Mouse (Mus musculus) right cerebral cortex, postnatal 10 days (tissue): ENCODE measurements around the gene Sac3d1.
"Not testable (repeated sequence)": the region's sequence is repeated elsewhere in the genome, so short reads cannot be mapped to it uniquely, and the experiment has no call there.

ENCODE experiments used
- DNase-seq, 2 experiments: peaks; one replicate each; pipeline ENCODE4 v3.0.0; 2021; ENCODE audit warnings: low spot score in 2 of 2

Gene Sac3d1

GRCm38 (mm10) chr19:6117986-6118676 lies at the start of gene Sac3d1:
Sac3d1 (minus strand) TSS chr19:6118650.
- DNase-seq: peak; percentile 94

GRCm38 (mm10) chr19:6166750-6167149 lies 48.3 kb upstream of the Sac3d1 start:
- DNase-seq: no peak

GRCm38 (mm10) chr19:6163872-6164547 lies 45.6 kb upstream of the Sac3d1 start:
- no peak for DNase-seq

GRCm38 (mm10) chr19:6157220-6157619 lies 38.8 kb upstream of the Sac3d1 start:
- DNase-seq: no peak

- no peak for DNase-seq
Measured at GRCm38 (mm10) chr19:6156372-6156771, 37.9 kb upstream of the Sac3d1 start.

- DNase-seq: no peak
Measured at GRCm38 (mm10) chr19:6155174-6155573, 36.7 kb upstream of the Sac3d1 start.

GRCm38 (mm10) chr19:6144842-6145241 lies 26.4 kb upstream of the Sac3d1 start:
- DNase-seq: no peak

GRCm38 (mm10) chr19:6141394-6141749 lies 22.9 kb upstream of the Sac3d1 start, which contains the start of gene Arl2:
Arl2 (minus strand) TSS chr19:6141548.
- peak; percentile 91 for DNase-seq

- DNase-seq: peak; percentile 95
Measured at GRCm38 (mm10) chr19:6140678-6141393, 22.4 kb upstream of the Sac3d1 start, which contains the start of gene Batf2. Batf2 (plus strand) TSS chr19:6140983.

- DNase-seq: no peak
Measured at GRCm38 (mm10) chr19:6140374-6140677, 21.9 kb upstream of the Sac3d1 start.

GRCm38 (mm10) chr19:6139701-6140100 lies 21.3 kb upstream of the Sac3d1 start:
- no peak for DNase-seq

GRCm38 (mm10) chr19:6136397-6136796 lies 17.9 kb upstream of the Sac3d1 start:
- no peak for DNase-seq

- not testable (repeated sequence) for DNase-seq
Measured at GRCm38 (mm10) chr19:6133197-6133596, 14.7 kb upstream of the Sac3d1 start.

GRCm38 (mm10) chr19:6132171-6132827 lies 13.8 kb upstream of the Sac3d1 start:
- no peak for DNase-seq

GRCm38 (mm10) chr19:6130414-6131128 lies 12.1 kb upstream of the Sac3d1 start:
- not testable (repeated sequence) for DNase-seq

GRCm38 (mm10) chr19:6127760-6128341 lies 9.4 kb upstream of the Sac3d1 start, which contains the start of gene Snx15:
Snx15 (minus strand) TSS chr19:6128304.
- peak; percentile 96 to 97 for DNase-seq

- DNase-seq: no peak
Measured at GRCm38 (mm10) chr19:6126789-6127580, 8.5 kb upstream of the Sac3d1 start.

- no peak for DNase-seq
Measured at GRCm38 (mm10) chr19:6126289-6126688, 7.8 kb upstream of the Sac3d1 start.

GRCm38 (mm10) chr19:6124898-6125297 lies 6.4 kb upstream of the Sac3d1 start:
- DNase-seq: no peak

- no peak for DNase-seq
Measured at GRCm38 (mm10) chr19:6123330-6123729, 4.9 kb upstream of the Sac3d1 start.
